Mouse (Mus musculus) yolk sac, embryonic 10.5 days (tissue): ENCODE measurements around the gene Hba-a2.
"Not testable (repeated sequence)": the region's sequence is repeated elsewhere in the genome, so short reads cannot be mapped to it uniquely, and the experiment has no call there.

Experiments used
- DNase-seq: peaks from one replicate; pipeline ENCODE4 v3.0.0-alpha.2; 2017; ENCODE audit warnings: low spot score

Gene Hba-a2

DNA sequence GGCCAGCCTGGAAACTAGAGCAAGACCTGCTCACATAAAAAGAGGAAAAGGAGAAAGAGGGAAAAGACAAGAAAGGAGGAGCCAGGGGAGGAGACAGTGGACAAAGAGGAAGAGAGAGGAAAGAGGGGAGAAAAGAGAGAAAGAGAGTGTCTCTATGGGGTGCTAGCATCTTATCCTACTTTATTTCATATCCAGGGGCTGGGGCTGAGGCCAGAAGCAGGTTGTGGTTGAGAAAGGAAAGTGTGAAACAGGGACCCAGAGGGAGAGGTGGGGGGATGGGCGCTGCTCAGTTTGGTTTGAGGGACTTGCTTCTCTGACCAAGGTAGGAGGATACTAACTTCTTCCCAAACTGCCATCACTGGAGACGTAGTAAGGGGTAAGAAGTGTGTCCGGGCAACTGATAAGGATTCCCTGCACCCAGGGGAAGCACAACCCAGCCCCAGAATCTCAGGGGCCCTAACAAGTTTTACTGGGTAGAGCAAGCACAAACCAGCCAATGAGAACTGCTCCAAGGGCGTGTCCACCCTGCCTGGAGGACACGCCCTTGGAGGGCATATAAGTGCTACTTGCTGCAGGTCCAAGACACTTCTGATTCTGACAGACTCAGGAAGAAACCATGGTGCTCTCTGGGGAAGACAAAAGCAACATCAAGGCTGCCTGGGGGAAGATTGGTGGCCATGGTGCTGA, 13.1 kb upstream of the Hba-a2 start, which contains the start of gene Hba-a1:
TSS of gene Hba-a1 (plus strand) at position 421 of the 687 bp plus-strand sequence.
- not testable (repeated sequence) for DNase-seq

DNA sequence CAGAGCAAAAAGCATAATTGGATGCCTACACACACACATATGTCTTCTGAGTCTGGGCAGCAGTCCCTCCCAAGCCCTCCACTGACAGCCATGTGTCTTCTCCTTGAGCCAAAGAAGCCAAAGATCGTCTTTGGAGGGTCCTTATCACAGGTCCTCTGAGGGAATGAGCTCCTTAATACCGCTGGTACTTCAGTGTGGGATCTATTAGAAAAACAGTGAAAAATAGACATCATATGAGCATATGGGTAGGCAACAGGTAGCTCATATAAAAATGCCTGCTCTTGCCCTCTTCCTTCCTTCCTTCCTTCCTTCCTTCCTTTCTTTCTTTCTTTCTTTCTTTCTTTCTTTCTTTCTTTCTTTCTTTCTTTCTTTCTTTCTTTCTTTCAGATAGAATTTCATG, 11.7 kb upstream of the Hba-a2 start:
- not testable (repeated sequence) for DNase-seq

DNA sequence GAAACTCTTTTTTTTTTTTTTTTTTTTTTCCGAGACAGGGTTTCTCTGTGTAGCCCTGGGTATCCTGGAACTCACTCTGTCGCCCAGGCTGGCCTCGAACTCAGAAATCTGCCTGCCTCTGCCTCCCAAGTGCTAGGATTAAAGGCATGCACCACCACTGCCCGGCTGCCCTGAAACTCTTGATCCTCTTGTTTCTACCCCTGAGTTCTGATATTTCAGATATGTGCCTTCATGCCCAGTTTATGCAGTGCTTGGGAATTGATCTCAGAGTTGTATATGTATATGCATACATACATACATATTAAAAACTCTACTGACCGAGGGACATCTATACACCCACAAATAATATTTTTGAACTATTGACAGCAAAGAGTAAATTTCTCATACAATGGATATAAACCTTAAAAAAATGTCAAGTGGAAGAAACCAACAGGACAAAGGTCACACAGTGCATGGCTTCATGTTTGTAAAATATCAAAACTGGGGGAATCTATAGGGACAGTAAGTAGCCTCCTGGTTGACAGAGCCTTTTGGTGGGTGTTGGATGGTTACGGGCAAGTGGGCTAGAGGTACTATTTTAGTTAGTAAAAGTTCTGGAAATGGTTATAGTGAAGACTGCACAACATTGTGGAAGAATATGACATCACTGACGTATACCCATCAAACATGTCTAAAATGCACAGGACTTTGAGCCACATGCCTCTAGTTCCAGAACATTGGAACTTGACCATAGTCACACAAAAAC, 11.1 kb upstream of the Hba-a2 start:
- no peak for DNase-seq

GRCm38 (mm10) chr11:32285887-32286286, 10.4 kb upstream of the Hba-a2 start:
- not testable (repeated sequence) for DNase-seq

DNA sequence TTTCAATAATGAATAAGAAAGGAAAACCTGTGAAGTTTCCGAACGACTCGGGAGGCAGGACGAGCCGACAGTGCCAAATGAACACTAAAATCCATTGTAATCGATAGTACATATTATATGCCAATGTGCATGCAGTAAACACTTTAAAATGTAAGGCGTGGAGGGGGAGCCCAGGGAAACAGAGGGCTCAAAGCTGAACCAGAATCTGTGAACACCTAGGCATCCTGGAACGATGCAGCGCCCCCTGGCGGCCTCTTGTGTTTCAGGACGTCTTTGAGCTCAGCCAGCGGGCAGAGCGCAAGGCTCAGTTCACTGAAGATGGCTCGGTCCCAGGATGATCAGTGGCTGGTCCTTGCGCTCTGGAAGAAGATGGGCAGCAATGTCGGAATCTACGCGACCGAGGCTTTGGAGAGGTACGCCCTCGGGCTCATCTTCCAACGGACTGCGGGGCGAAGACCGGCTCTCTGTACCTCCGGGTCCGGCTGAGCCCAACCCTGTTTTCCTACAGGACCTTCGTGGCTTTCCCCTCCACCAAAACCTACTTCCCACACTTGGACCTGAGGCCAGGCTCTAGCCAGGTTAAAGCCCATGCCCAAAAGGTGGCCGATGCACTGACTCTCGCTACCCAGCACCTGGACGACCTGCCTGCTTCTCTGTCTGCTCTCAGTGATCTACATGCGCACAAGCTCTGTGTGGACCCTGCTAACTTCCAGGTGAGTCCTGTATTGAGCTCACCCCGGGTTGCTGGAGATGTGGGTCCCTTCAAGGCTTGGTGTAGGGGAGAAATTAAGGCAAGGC, 9.4 kb upstream of the Hba-a2 start, which contains the start of gene Hbq1b:
TSS of gene Hbq1b (plus strand) at position 271 of the 798 bp plus-strand sequence.
- not testable (repeated sequence) for DNase-seq

- no peak for DNase-seq
These were observed 8.8 kb upstream of the Hba-a2 start for GRCm38 (mm10) chr11:32287493-32287825.

- DNase-seq = not testable (repeated sequence)
These were observed 3.5 kb upstream of the Hba-a2 start for GRCm38 (mm10) chr11:32292819-32293218.

GRCm38 (mm10) chr11:32293479-32293878, 2.8 kb upstream of the Hba-a2 start:
- not testable (repeated sequence) for DNase-seq

GRCm38 (mm10) chr11:32297417-32297816, 1.1 kb downstream of the Hba-a2 start:
- not testable (repeated sequence) for DNase-seq

DNA sequence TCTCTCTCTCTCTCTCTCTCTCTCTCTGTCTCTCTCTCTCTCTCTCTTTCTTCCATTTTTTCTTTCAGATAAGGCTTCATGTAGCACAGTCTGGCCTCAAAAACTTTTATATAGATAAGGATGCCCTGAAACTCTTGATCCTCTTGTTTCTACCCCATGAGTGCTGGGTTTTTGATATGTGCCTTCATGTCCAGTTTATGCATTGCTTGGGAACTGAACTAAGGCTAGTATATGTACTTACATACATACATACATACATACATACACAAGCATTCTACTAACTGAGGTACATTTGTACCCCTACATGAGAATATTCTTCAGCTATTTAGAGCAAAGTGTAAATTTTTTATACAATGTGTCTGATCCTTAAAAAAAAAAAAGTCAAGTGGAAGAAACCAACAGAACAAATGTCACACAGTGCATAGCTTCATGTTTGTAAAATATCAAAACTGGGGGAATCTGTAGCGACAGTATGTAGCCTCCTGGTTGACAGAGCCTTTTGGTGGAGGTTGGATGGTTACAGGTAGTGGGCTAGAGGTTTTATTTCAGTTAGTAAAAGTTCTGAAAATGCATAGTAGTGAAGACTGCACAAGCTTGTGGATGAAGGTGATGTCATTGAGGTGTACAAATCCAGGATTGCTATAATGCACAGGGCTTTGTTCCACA, 1.7 kb downstream of the Hba-a2 start:
- no peak for DNase-seq

DNA sequence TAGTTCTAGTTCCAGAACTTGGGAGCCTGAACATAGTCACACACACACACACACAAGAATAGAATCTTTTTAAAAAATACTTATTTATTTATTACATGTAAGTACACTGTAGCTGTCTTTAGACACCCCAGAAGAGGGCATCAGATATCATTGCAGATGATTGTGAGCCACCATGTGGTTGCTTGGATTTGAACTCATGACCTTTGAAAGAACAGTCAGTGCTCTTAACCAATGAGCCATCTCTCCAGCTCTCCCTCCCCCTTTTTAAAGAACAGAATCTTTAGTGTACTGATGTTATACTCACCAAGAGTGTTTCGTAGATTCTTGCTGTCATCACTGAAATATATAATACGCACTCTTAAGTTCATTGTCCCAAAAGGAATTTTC, 2.2 kb downstream of the Hba-a2 start:
- DNase-seq = no peak

DNA sequence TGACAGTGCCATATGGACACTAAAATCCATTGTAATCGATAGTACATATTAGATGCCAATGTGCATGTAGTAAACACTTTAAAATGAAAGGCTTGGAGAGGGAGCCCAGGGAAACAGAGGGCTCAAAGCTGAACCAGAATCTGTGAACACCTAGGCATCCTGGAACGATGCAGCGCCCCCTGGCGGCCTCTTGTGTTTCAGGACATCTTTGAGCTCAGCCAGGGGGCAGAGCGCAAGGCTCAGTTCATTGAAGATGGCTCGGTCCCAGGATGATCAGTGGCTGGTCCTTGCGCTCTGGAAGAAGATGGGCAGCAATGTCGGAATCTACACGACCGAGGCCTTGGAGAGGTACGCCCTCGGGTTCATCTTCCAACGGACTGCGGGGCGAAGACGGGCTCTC, 3.6 kb downstream of the Hba-a2 start, which contains the start of gene Hbq1a:
TSS of gene Hbq1a (plus strand) at position 205 of the 400 bp plus-strand sequence.
- not testable (repeated sequence) for DNase-seq

DNA sequence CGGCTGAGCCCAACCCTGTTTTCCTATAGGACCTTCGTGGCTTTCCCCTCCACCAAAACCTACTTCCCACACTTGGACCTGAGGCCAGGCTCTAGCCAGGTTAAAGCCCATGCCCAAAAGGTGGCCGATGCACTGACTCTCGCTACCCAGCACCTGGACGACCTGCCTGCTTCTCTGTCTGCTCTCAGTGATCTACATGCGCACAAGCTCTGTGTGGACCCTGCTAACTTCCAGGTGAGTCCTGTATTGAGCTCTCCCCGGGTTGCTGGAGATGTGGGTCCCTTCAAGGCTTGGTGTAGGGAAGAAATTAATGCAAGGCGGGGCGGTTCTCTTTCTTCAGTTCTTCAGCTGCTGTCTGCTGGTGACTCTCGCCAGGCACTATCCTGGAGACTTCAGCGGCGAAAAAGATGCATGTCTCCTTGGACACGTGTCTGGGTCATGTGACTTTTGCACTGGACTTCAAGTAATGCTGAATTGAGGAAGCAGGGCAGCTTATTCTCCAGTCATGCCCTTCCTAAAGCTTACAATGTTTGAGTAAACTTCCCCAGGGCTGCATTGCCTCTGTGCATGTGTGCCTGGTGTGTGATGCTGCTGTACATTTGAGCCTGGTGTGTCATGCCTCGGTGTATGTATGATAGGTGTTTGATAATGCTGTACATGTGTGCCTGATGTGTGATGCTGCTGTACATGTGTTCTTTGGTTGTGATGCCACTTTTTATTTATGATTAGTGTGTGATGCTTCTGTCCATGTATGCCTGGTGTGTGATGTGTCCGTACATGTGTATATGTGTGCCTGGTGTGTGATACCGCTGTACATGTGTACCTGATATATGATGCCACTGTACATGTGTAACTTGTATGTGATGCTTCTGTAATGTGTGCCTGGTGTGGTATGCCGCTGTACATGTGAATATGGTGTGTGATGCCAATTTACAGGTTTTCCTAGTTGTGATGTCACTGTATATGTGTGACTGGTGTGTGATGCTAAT, 4.3 kb downstream of the Hba-a2 start:
- no peak for DNase-seq

- no peak for DNase-seq
These were observed 5.2 kb downstream of the Hba-a2 start for GRCm38 (mm10) chr11:32301506-32301905.

DNA sequence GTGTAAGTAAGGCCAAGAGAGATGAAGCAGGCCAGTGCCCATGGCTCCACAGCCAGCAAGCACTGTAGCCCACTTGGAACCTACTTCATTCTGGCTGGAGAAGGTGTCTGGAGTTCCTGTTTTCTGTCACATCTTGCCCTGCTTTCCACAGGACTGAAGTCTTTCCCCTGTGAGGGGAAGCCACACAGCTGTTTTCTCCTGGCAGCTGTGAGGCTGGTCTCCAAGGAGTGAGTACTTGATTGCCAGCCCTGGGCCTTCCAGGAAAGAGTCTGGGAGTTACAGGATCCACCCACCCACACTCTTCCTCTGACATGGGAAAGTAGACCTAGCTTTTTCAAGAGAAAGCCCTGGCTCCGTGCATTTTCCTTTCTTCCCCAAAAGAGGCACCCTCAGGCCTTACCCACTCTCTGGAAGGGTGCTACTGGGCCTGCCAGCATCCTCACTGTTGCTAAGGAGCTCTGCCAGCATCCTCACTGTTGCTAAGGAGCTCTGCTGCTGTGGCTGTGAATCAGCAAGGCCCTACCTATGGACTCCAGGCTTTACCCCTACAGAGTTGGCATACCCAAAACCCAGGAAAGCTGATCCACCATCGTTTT, 6.6 kb downstream of the Hba-a2 start:
- no peak for DNase-seq

- DNase-seq = no peak
These were observed 7.2 kb downstream of the Hba-a2 start for GRCm38 (mm10) chr11:32303455-32303854.

DNA sequence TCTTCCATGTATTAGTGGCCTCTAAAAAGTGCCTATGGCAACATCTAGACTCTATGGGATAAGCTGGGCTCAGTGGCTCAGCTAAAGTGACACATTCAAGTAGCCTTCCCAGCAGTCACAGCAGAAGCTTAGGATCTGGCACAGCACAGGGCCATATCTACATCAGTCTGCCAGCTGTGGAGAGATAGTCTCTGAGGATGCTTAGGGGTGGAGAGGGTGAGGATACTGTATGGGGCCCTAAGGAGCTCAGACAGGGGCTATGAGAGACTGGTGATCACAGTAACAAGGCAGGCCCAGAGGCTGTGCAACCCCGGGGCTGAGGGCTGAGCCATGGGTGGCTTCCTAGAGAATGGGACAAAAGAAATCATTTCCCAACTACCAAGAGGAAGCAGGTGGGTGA, 10.7 kb downstream of the Hba-a2 start:
- DNase-seq = no peak

- DNase-seq = no peak
These were observed 13.2 kb downstream of the Hba-a2 start for GRCm38 (mm10) chr11:32309446-32309845.

GRCm38 (mm10) chr11:32309928-32310327, 13.6 kb downstream of the Hba-a2 start:
- DNase-seq = no peak

DNA sequence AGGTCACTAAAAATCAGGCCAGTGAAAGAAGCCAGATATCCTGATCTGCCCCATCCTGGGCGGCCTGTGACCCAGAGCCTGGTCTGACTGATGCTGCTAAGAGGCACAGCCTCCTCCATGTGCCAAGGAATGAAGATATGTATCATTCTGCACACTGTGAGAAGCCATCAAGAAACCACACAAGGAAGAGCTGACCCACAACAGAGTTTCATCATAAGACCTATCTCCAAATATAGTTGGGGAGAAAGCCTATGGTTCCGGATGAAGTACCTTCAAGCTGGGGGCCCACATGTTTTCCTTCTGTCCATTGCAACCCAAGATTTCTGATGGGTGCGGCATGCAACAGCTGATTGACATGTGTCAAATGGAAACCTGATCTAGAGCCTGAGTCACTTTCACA, 19.7 kb downstream of the Hba-a2 start:
- no peak for DNase-seq
